Mouse (Mus musculus) kidney, embryonic 15.5 days (tissue): Measurements from ENCODE around the gene Timp3. TPM values are rescaled to one million over a fixed set of nuclear protein-coding genes. Genes with fewer than 3 reads are reported as not detected.

Experiments
- ATAC-seq: fragments of 200-750 bp; cut with Nextera tagmentation; replicated peaks from 2 replicates; pipeline ENCODE4 v1.8.0; 2017; ENCODE audit warnings: moderate TSS enrichment; ENCODE audit not compliant: low FRiP score
- H3K27ac ChIP-seq: fragments of 300-500 bp; sonication (generic); 2 replicates; pipeline ENCODE4 v1.5.1; 2015; ENCODE audit warnings: mild to moderate bottlenecking, inconsistent platforms
- H3K27me3 ChIP-seq: fragments of 300-500 bp; sonication (generic); 2 replicates; pipeline ENCODE4 v1.6.1; 2015; ENCODE audit warnings: inconsistent platforms
- H3K36me3 ChIP-seq: fragments of 300-500 bp; sonication (generic); 2 replicates; pipeline ENCODE4 v1.6.1; 2015; ENCODE audit warnings: inconsistent platforms
- H3K4me1 ChIP-seq: fragments of 300-500 bp; sonication (generic); 2 replicates; pipeline ENCODE4 v1.6.1; 2015; ENCODE audit warnings: inconsistent platforms
- H3K4me2 ChIP-seq: fragments of 300-500 bp; sonication (generic); 2 replicates; pipeline ENCODE4 v1.6.1; 2015; ENCODE audit warnings: moderate library complexity, mild to moderate bottlenecking, inconsistent platforms
- H3K4me3 ChIP-seq: fragments of 300-500 bp; sonication (generic); replicated peaks from 2 replicates; pipeline ENCODE4 v1.5.1; 2015; ENCODE audit warnings: mild to moderate bottlenecking, inconsistent platforms
- H3K9ac ChIP-seq: fragments of 300-500 bp; sonication (generic); 2 replicates; pipeline ENCODE4 v1.6.1; 2015; ENCODE audit warnings: mild to moderate bottlenecking, inconsistent platforms
- H3K9me3 ChIP-seq: fragments of 300-500 bp; sonication (generic); replicated peaks from 2 replicates; pipeline ENCODE4 v1.6.1; 2016; ENCODE audit warnings: inconsistent platforms
- WGBS: fragments of 180-500 bp; shearing (Covaris S2); methylation state at CpG from one replicate; pipeline ENCODE4 v1.1.7; 2015; ENCODE audit warnings: mixed read lengths; 5-methylcytosine and 5-hydroxymethylcytosine counted together
- polyA plus RNA-seq: library from polyadenylated mRNA; unstranded; fragments of >200 nt; fragmentation: Nextera tagmentation; extraction: Ambion mirVana; gene quantifications from 2 replicates; pipeline ENCODE4 v1.2.1, GENCODE M21; 2015

Gene Timp3
- polyA plus RNA-seq, 1 experiment from 2014 or later, result 85.9 TPM

GRCm38 (mm10) chr10:86278481-86278880 lies 21.7 kb upstream of the Timp3 start:
- peaks cover 4% of the 10 kb centered on the region for H3K4me1 ChIP-seq
- H3K27me3 ChIP-seq, result no peaks in the 10 kb centered on the region
- no peak overlapping the region for H3K4me2 ChIP-seq
- ATAC-seq, result no peak
- H3K4me3 ChIP-seq, result no peak overlapping the region
- H3K9ac ChIP-seq, result no peak overlapping the region
- no peak overlapping the region for H3K27ac ChIP-seq
- no peaks in the 10 kb centered on the region for H3K9me3 ChIP-seq
- H3K36me3 ChIP-seq, result no peaks in the 10 kb centered on the region
- WGBS, result 57% methylated on average over 2 of the region's 2 CpGs

GRCm38 (mm10) chr10:86279579-86280168 lies 20.5 kb upstream of the Timp3 start:
- H3K4me2 ChIP-seq, result no peak overlapping the region
- WGBS, result 90% methylated on average over 7 of the region's 7 CpGs
- H3K27me3 ChIP-seq, result no peaks in the 10 kb centered on the region
- no peaks in the 10 kb centered on the region for H3K9me3 ChIP-seq
- ATAC-seq, result no peak
- no peaks in the 10 kb centered on the region for H3K4me1 ChIP-seq
- no peak overlapping the region for H3K4me3 ChIP-seq
- H3K36me3 ChIP-seq, result no peaks in the 10 kb centered on the region
- H3K9ac ChIP-seq, result no peak overlapping the region
- H3K27ac ChIP-seq, result no peak overlapping the region

DNA sequence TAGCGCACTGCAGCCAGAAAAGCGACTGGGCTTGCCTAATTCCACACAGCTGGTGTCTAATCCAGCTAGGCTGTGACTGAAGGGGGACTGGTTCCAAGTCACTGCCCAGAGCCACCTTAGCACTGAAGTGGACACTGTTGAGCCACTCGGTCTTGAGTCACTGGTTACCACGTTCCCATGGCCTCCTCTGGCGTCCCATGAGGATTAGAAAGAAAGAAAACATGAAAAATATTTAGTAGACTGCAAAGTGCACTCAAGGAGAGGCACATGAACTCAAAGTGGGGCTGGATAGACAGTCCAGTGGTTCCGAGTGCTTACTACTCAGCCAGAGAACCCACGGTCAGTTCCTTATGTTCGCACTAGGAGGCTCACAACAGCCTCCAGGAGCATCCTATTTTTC lies 18.9 kb upstream of the Timp3 start:
- no peaks in the 10 kb centered on the region for H3K4me1 ChIP-seq
- H3K36me3 ChIP-seq, result no peaks in the 10 kb centered on the region
- no peak overlapping the region for H3K27ac ChIP-seq
- WGBS, result 80% methylated on average over 8 of the region's 8 CpGs
- H3K9ac ChIP-seq, result no peak overlapping the region
- no peak overlapping the region for H3K4me2 ChIP-seq
- no peak for ATAC-seq
- no peaks in the 10 kb centered on the region for H3K27me3 ChIP-seq
- no peaks in the 10 kb centered on the region for H3K9me3 ChIP-seq
- H3K4me3 ChIP-seq, result no peak overlapping the region

GRCm38 (mm10) chr10:86286508-86286907 lies 13.7 kb upstream of the Timp3 start:
- no peak overlapping the region for H3K4me2 ChIP-seq
- no peaks in the 10 kb centered on the region for H3K4me1 ChIP-seq
- H3K4me3 ChIP-seq, result no peak overlapping the region
- 94% methylated on average over 7 of the region's 7 CpGs for WGBS
- H3K9me3 ChIP-seq, result no peaks in the 10 kb centered on the region
- H3K27me3 ChIP-seq, result no peaks in the 10 kb centered on the region
- no peak overlapping the region for H3K27ac ChIP-seq
- ATAC-seq, result no peak
- H3K36me3 ChIP-seq, result no peaks in the 10 kb centered on the region
- H3K9ac ChIP-seq, result no peak overlapping the region

GRCm38 (mm10) chr10:86290109-86290771 lies 9.9 kb upstream of the Timp3 start:
- Histone ChIP-seq H3K27ac (peak overlapping the region; percentile 65), H3K27me3 (no peaks in the 10 kb centered on the region), H3K4me1 (peaks cover 5% of the 10 kb centered on the region), H3K9ac (no peak overlapping the region), H3K9me3 (no peaks in the 10 kb centered on the region), H3K4me2 (no peak overlapping the region), H3K36me3 (no peaks in the 10 kb centered on the region), H3K4me3 (no peak overlapping the region)
- peak; percentile 69 for ATAC-seq
- 65% methylated on average over 8 of the region's 8 CpGs for WGBS

DNA sequence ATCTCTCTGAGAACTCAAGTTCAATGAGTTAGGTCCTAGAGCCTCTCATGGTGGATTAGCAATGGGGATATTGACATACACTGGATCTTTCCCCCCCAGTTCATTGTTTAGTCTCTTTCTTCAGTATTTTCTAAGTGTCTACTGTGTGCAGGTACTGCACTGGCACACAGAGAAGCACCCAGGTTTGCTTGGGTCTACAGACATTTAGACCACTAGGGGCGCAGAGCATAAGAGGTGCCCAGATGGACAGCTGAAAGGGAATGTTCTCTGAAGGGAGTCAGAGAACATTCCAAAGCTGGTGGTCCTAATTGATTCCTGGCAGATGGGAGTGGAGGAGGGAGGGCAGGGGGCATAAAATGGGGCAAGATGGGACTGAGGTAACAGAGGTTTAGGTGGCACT lies 6.3 kb upstream of the Timp3 start:
- no peaks in the 10 kb centered on the region for H3K9me3 ChIP-seq
- 83% methylated on average over 1 of the region's 1 CpGs for WGBS
- no peak for ATAC-seq
- H3K27ac ChIP-seq, result no peak overlapping the region
- H3K4me3 ChIP-seq, result no peak overlapping the region
- no peak overlapping the region for H3K4me2 ChIP-seq
- H3K36me3 ChIP-seq, result no peaks in the 10 kb centered on the region
- no peak overlapping the region for H3K9ac ChIP-seq
- H3K4me1 ChIP-seq, result peaks cover 14% of the 10 kb centered on the region
- H3K27me3 ChIP-seq, result peaks cover 23% of the 10 kb centered on the region

GRCm38 (mm10) chr10:86294599-86295365 lies 5.4 kb upstream of the Timp3 start:
- H3K27ac ChIP-seq, result 0 out of 2 replicates have a peak overlapping the region, but pooled peaks have one; percentile 54
- H3K27me3 ChIP-seq, result peaks cover 28% of the 10 kb centered on the region
- H3K9me3 ChIP-seq, result no peaks in the 10 kb centered on the region
- peak; percentile 59 for ATAC-seq
- H3K4me3 ChIP-seq, result no peak overlapping the region
- 62% methylated on average over 10 of the region's 10 CpGs for WGBS
- no peaks in the 10 kb centered on the region for H3K36me3 ChIP-seq
- no peak overlapping the region for H3K9ac ChIP-seq
- H3K4me1 ChIP-seq, result peaks cover 15% of the 10 kb centered on the region
- H3K4me2 ChIP-seq, result no peak overlapping the region

- Histone ChIP-seq H3K27ac (0 out of 2 replicates have a peak overlapping the region, but pooled peaks have one; percentile 54), H3K9me3 (no peaks in the 10 kb centered on the region), H3K4me1 (peaks cover 23% of the 10 kb centered on the region), H3K27me3 (peaks cover 28% of the 10 kb centered on the region), H3K36me3 (no peaks in the 10 kb centered on the region), H3K4me3 (peak overlapping the region; percentile 12; the same call in 1 of the 2 replicates), H3K4me2 (peak overlapping the region; percentile 55), H3K9ac (peak overlapping the region; percentile 27)
- ATAC-seq, result no peak
- WGBS, result 24% methylated on average over 13 of the region's 13 CpGs
Measured at GRCm38 (mm10) chr10:86295454-86296098, 4.6 kb upstream of the Timp3 start.

GRCm38 (mm10) chr10:86296111-86296510 lies 4.1 kb upstream of the Timp3 start:
- ATAC-seq, result no peak
- H3K9ac ChIP-seq, result peak overlapping the region; percentile 27
- H3K4me2 ChIP-seq, result peak overlapping the region; percentile 55
- WGBS, result 6% methylated on average over 14 of the region's 14 CpGs
- H3K4me1 ChIP-seq, result peaks cover 27% of the 10 kb centered on the region
- no peak overlapping the region for H3K27ac ChIP-seq
- H3K27me3 ChIP-seq, result peaks cover 28% of the 10 kb centered on the region
- no peaks in the 10 kb centered on the region for H3K9me3 ChIP-seq
- H3K36me3 ChIP-seq, result no peaks in the 10 kb centered on the region
- H3K4me3 ChIP-seq, result peak overlapping the region; percentile 12; the same call in 1 of the 2 replicates

DNA sequence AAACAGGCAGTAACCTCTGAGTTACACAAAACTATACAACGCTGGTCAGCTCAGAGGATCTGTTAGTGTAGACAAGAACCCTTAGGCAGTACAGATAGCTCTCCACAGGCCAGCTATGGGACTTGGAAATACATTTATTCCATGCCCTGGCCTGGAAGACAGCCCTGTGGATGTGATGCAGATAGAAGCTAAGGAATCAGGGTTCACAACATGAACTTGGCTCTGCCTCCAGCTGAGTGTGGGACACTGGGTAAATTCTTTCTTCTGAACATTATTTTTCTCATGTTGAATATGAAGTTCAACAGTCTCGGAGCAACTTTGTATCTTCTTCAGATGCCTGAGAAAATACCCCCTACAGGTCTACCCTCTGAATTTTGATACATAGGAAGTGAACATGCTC lies 2.9 kb upstream of the Timp3 start:
- H3K4me3 ChIP-seq, result no peak overlapping the region
- peaks cover 28% of the 10 kb centered on the region for H3K27me3 ChIP-seq
- WGBS, result 90% methylated on average over 2 of the region's 2 CpGs
- no peak overlapping the region for H3K27ac ChIP-seq
- no peaks in the 10 kb centered on the region for H3K9me3 ChIP-seq
- no peak for ATAC-seq
- no peaks in the 10 kb centered on the region for H3K36me3 ChIP-seq
- H3K4me1 ChIP-seq, result peaks cover 38% of the 10 kb centered on the region
- H3K4me2 ChIP-seq, result no peak overlapping the region
- H3K9ac ChIP-seq, result no peak overlapping the region

DNA sequence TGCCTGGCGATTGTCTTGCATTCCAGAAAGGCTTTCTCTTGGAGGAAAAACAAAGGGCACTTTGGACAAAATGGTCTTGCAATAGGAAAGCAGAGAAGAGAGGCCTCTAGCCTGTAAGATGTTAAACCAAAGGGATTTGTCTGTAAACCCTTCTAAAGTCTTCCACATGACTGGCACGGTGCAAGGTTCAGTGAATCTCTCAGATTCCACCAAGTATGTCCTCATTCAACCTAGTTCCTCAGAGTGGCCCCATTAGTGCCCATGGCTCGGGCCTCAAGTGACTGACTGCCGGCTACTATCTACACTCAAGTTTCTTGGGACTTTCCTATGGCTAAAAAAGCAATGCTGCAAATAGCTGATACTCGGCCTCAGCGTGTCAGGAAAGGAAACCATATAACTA lies 1.8 kb upstream of the Timp3 start:
- H3K27me3 ChIP-seq, result peaks cover 28% of the 10 kb centered on the region
- H3K27ac ChIP-seq, result no peak overlapping the region
- peaks cover 49% of the 10 kb centered on the region for H3K4me1 ChIP-seq
- H3K4me3 ChIP-seq, result no peak overlapping the region
- H3K4me2 ChIP-seq, result no peak overlapping the region
- WGBS, result 76% methylated on average over 6 of the region's 6 CpGs
- no peak overlapping the region for H3K9ac ChIP-seq
- H3K36me3 ChIP-seq, result no peaks in the 10 kb centered on the region
- ATAC-seq, result no peak
- H3K9me3 ChIP-seq, result no peaks in the 10 kb centered on the region

DNA sequence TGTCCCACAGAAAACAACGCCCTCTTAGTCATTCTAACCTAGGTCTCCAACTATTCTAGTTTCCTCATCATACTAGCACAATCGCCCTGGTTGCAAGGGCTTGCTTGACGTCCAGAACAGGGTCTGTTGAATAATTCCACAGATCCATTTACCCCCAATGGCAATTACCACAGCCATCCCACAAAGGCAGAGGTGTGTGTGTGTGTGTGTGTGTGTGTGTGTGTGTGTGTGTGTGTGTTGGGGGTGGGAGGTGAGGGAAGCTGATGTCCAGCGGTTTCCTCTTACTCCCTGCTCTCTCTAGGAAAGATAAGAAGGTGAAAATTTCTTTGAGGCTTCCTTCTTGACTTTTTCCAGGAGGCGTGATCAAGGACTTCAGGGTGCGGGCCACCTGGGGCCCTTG lies 377 bp upstream of the Timp3 start:
- peaks cover 61% of the 10 kb centered on the region for H3K4me1 ChIP-seq
- WGBS, result 42% methylated on average over 6 of the region's 6 CpGs
- H3K9me3 ChIP-seq, result no peaks in the 10 kb centered on the region
- peaks cover 28% of the 10 kb centered on the region for H3K27me3 ChIP-seq
- H3K4me3 ChIP-seq, result peak overlapping the region; percentile 66
- no peak for ATAC-seq
- H3K27ac ChIP-seq, result 0 out of 2 replicates have a peak overlapping the region, but pooled peaks have one; percentile 34
- no peaks in the 10 kb centered on the region; the same call in 1 of the 2 replicates for H3K36me3 ChIP-seq
- peak overlapping the region; percentile 89 for H3K4me2 ChIP-seq
- H3K9ac ChIP-seq, result peak overlapping the region; percentile 84
